Mouse (Mus musculus): ENCODE results near the gene Rims4. TPM values are rescaled to one million over a fixed set of nuclear protein-coding genes. Genes with fewer than 3 reads are reported as not detected.
A peak's percentile ranks its signal among the peaks of the same experiment; 100 is the strongest.

Gene Rims4
- total RNA-seq (2022): 100 to 1,000 TPM in 2 of 4 experiments, 10 to 100 TPM in 2; 85.0 to 169 (median 121) TPM

DNA sequence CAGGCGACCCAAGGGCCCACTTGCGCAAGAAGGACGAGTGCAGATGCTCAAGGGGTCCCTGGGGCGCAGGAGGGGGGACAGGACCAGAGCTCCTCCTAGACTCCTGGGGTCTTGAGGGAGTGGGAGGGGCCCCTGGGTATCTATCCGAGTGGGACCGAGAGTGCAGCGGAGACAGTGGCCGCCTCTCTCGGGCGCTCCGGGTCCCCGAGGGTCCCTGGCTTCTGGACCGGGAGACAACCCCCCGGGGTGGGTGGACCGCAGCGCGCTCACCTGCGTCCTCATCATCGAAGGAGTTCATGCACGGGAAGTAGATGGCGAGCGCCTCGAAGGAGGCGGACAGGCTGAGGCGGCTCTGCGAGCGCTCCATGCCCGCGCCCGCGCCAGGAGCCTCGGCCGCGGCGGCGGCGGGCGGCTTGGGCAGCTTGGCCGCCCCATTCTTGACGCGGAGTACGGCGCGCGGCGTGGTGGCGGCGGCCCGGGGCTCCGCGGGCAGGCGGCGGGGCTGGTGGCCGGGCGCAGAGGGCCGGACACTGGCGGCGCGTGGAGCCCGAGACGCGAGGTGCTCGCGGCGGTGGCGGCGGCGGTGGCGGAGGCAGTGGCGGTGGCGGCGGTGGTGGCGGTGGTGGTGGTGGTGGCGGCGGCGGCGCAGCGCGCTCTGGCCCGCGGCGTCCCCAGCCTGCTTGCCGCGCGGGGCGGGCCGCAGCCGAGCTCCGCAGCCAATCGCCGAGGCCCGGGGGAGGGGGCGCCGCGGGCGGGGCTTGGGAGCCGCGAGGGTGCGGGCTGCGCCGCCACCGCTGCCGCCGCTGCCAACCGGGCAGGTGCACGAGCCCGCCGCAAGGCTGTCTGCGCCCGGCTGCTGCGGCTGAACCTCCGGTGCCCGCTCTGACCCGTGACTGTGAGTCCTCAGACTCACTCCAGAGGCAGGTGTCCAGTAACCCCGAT lies at the start of gene Rims4:
Gene Rims4 (minus strand): TSS at position 367 of the 942 bp plus-strand sequence.
- DNase-seq: peak; percentile 61

DNA sequence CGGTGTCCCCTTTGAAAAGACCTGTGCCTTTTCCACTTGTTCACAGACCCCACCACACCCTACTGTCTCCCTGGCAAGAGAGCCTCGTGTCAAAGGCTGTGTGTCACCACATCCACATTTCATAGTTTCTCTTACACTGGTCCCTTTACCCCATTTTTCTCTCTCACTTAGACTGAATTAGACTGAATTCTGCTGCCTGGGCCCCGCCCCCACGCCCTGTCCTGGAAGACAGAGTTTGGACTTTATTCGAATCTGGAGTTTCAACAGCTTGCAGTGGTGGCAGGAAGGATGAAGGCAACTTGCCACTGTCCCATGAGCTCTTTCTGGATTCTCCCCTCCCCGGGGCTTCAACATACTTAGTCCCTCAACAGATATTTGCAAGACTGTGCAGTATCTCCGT lies 47.2 kb upstream of the Rims4 start:
- no peak for DNase-seq

DNA sequence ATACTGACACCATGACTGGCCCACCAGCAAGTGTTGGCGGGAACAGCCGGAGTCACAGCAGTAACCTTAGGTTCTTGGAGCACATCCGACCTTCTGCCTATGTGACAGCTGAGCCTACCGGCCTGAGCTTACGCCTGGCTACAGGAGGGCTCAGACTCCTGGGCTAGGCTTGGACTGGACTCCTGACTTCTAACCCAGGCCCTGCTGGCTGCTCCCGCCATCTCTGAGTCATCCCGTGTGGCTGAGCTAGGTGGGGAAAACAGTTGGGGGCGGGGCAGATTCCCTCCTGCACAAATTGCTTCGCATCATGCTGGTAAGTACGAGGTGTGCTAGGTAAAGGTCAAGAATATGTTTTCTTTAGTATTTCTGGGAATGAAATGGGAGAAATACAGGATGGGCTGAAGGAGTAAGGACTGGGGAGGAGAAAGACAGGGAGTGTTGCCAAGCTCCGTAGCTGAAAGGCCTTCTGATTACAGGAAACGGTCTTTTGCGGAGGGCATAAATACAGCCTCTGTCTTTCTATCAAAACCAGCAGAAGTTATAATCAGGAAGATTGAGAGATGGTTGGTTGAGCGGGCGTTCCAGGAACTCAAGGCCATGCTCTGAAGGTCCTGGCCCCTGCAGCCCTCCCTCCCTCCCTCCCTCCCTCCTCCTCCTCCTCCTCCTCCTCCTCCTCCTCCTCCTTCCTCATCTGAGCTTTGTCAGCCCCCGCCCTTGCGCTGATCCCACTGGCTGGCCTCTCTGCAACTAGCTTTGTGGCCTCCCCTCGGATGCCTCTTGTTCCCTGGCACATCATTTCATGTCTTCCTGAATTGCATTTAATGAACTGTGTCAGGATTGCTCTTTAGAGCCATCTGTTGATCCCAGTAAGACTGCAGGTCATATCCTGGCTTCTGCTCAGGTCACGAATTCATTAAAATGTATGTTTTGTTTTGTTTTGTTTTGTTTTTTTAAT lies 46.4 kb upstream of the Rims4 start:
- DNase-seq: peak; percentile 48

DNA sequence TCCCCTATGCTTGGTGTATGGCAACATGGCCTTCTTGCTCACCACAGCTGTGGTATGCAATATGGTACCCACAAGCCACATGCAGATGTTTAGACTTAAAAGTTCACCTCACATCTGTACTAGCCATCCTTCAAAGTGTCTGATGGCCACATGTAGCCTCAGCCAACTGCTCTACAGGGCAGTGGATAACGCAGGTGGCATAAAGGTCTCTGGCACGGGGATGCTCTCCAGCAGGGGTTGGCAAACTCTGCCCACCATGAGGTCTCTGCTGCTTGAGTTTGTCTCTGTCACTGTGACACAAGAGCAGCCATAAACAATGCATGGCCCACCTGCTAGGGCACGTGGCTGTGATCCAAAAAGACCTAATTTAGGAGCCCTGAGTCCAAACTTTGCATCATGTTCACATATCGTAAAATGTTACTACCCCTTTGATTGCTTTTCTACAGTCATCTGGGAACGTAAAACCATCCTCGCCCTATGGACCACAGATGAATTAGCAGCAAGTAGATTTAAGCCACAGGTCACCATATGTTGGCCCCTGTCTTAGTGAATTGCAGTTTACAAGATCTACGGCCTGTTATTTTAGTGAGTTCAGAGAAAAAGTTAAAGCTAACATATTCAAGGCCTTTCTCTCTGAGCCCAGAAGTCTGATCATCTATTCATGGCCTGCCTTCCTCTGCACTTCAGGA lies 35.3 kb upstream of the Rims4 start:
- no peak for DNase-seq

DNA sequence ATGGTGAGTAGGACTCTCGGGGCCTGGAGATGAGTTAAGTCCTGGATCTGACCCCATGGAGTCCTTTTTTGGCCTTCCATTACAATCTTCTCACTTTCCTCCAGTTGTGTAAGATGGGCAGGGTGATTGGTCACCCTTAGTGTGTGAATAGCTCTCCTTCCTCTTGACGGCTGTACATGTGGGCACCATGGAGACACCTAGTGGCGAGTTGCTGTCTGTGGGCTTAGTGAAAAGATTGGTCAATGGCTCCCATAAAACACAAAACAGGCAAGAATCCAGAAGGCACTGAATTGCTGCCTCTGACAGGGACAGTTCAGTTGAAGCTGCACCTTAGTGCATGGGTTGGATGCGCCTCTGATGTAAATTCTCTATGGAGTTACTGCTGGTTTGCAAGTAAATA lies 33.3 kb upstream of the Rims4 start:
- DNase-seq: peak; percentile 77

DNA sequence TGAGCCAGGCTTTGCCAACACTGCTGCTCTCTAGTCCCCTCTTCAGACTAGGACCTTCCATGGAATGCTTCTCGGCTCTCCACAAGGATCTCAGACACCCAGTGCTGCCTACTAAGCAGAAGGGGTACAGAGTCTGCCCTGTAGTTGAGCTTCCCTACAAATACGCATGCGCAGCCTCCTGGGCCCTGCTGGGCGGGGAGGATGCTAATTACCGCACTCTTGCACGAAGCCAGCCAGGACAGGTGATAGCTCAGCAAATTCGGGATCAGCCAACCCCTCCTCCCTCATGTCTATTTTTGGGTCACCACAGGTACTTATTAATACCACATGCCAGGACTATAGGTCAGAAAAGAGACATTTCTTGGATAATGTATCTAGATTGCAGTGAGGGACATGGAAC lies 29.5 kb upstream of the Rims4 start:
- no peak for DNase-seq

DNA sequence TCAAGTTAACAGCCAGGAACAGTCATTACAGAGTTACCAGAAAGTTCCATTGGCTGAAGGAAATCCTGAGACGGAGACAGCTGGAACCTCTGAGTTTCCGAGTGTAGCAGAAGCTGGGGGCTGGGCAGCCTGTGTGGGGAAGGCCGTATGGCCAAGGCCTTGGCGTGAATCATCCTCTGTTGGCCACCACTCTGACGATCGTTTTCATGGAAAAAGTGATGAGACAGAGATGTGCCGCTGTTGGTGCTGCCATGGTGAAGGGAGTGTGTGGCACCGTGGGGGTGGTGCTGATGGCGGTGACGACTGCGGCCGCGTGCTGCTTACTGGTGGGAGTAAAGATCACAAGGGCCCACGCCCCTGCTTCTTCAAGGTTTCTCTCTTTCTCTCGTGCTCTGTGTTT lies 27.7 kb upstream of the Rims4 start:
- peak; percentile 94 for DNase-seq

DNA sequence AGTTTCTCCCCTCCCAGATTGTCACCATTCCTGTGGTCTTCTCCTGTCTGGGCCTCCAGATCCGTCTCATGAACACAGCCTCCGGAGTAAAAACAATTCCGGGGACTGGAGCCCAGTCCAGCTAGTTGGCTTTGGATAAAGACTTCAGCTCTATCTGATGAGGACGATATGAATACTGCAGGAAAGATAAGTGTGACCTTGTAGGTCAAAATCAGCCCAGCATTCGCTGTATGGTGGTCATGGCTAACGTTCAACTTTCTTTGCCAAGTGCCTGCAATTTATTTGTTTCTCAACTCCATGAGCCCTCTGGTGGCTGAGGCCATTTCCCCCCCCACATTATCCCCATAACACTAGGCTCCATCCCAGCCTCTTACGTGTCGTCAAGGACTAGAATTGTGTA lies 26.0 kb upstream of the Rims4 start:
- DNase-seq: peak; percentile 71

DNA sequence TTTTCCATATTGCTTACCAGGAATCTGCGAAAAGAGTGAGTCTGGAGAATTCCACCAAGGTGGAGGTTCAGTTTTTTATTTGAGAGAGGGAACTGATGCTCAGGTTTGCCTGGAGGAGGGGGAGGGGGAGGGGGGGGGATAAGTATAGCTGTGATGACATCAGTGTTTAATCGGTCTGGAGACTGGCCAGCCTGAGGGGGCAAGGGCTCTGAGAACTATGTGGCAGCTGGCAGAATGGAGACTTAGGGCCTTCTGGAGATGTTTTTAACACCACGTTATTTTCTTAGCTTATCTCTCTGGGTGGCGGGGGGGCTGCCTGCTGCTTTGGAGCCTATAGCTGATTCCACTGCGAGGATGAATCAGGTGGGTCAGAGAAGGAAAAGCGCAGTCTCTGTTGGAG lies 24.6 kb upstream of the Rims4 start:
- DNase-seq: no peak

DNA sequence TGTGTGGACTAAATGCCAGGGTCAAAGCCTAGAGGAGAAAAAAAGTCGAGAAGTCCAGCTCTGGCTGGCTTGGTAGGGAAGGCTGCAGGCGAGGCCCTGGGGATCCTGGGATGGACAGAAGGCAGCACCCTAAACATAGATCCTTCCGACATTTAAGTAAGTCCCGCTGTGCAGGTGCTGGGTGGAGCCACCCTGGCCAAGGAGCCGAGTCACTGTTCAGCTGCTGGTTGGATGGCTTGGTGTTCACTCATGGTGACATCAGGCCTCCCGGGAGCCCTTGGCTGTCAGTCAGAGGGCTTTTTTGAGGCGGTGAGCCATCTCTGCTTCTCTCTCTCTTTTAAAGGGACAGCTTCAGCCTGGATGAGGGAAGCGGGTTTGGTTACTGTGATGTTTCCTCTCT lies 21.0 kb upstream of the Rims4 start:
- DNase-seq: peak; percentile 90

DNA sequence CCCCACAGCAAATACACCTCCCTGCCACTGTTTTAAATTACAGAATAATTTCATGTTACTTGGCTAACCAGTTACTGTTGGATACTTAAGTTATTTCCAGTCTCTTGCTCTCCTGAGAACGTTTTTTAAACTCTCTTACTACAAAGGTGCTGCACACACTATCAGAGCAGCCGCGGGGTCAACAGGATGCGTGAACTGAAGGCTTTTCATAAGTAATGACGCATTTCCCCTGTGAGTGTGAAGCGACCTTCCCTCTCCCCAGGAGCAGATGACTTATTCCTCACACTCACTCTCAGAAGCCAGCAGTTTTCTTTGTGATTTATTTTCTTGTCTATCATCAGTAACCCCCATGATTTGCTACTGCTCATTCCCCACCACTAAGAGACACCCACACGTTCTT lies 13.7 kb upstream of the Rims4 start:
- no peak for DNase-seq

DNA sequence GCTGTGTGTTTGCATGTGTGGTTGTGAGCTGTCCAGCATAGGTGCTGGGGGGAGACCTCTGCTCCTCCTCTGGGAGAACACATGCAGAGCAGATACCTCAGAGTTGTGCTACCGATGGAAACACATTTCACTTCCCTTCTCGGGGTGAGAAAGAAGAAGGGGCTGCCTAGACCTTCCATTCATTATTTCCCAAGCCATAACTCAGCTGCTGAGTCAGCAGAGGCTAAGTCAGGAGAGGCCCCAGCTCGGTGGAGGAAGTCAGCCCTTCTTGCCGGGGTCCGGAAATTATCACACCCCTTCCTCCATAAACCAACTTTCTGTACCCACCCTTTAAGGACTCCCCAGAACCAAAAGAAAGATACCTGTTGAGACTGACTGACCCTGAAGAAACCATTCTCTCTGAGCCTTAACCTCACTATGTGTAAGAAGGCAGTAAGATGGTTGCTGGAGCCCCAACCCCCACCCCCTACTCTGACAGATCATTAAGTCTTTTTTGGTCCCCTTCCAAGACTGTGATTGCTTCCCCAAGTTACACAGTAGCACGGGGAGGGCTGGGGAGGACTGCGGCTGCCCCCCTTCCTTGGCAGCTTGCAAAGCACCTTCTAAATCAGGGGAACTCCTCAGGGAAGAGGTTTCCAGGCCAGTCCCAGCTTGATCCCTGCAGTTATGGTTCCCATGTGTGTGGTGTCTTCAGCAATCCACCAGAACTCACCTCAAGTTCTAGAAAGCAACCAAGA lies 10.1 kb upstream of the Rims4 start:
- no peak for DNase-seq

DNA sequence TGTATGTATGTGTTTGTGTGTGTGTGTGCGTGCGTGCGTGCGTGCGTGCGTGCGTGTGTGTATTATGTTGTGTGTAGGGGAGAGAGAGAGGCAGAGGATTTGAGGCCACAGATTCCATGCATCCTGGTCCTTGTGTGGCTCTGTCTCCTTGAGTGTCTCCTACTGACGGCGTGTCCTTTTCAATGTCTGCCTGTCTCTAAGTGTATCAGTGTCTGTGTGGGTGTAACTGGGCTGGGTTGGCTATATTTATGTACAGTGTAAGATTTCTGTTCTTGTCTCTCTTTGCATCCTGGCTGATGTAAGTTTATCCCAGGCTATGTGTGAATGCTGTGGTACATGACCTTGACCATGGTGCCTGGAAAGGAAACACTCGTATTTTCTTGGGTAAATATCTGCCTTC lies 6.6 kb upstream of the Rims4 start:
- no peak for DNase-seq

DNA sequence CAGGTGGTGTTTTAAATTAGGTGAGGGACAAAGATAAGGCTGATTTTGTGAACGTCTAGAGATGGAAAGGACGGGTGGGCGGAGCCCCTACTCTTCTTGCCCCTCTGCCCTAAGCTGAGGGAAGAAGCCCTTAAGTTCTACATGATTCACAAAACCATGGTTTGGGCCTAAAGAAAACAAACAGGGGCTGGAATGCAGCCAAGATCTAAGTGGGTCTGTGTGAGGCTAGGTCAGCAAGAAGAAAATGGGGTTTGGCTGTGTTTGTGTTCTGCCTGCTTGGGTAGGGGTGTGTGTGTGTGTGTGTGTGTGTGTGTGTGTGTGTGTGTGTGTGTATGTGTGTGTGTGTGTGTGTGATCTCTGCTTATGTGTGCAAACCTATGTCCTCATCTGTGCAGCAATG lies 6.0 kb upstream of the Rims4 start:
- no peak for DNase-seq

DNA sequence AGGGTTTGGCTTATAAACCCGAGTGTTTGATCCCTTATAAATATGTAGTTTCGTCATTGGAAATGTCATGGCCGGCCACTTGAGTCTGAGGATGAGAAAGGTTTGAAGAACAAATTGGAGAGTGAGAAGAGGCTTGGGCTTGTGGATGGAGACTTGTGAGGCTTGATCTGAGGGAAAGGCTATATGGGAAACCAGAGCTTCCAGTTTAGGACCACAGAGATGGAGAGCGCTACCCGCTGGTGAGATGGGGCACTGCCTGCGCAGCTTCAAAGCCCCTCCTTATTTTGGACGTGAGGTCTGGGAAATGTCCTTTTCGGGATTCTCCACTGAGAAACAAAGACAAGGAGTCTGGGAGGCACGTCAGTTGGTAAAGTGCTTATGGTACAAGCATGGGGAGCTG lies 4.6 kb upstream of the Rims4 start:
- DNase-seq: no peak

DNA sequence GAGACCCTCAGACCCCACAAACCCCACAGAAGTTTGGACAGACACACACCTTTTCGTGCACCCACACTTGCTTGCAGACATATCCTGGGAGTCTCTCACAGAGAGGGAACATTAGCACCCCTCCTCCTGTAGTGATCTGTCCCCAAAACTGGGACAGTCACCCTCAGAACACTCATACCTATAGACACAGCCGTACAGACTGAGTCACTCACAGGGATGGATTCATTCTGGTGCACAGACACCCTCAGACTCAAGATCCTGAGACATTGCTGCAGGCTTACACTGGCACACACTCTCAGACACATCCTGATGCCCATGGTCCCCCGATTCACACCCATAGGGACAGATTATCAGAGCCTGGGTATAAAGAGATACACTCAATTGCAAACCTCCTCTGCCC lies 1.1 kb upstream of the Rims4 start:
- no peak for DNase-seq

DNA sequence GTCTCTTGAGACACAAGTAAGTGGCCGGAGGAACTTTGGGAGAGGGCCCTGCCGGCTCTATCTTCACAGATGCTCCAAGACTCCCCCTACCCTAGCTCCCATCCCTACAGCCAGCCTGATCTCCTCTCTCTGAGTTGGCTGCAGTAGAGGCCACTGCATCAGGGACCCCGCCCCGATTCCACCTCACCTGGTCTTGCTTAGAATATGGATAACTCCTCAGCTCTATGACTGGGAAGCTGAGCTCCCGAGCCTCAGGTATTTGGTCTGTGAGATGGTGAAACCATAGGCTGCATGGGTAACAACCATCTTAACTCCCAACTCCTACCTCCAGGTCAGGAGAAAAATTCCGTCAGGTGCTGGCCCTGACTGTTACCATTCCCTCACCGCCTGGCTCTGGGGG lies 1.8 kb downstream of the Rims4 start:
- DNase-seq: no peak

DNA sequence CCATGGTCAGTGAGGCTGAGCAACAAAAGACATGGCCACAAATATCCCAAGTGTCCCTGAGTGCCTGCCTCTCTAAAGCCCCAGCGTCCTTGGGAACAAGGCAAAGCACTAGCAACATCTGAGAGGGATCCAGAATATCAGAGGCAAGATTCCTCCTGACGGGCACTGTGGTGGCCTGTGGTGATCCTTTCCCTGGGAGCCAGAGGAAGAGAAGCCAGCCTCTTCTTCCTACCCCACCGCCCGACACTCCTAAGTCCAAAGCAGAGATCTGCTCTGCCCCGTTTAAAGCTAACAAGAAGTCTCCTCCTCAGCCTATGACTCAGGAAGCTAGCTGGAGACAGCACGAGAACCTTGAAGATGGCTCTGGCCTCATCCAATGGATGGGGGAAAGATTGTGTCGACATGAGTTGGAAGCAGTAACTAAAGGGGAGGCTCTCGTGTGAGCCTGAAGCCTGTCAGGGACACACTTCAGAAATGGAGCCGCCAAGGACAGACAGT lies 3.1 kb downstream of the Rims4 start:
- DNase-seq: peak; percentile 75

DNA sequence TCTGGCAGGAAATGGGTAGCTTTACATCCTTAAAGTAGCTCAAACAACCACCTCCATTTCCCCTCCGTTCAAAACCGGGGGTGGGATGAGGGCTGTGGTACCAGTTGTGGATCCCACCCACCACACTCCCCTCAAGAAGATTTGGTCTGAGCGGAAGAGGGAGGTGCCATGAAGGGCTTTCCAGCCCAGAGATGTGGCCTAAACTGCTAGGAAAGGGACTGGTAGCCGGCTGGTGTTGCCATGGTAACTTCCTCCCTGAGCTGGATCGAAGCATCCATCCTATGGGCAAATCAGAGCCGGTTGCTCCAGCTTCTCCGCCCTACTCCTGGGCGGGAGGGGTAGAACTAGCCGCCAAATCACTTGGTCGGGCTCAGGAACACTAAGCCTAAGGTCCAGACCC lies 4.4 kb downstream of the Rims4 start:
- DNase-seq: no peak

DNA sequence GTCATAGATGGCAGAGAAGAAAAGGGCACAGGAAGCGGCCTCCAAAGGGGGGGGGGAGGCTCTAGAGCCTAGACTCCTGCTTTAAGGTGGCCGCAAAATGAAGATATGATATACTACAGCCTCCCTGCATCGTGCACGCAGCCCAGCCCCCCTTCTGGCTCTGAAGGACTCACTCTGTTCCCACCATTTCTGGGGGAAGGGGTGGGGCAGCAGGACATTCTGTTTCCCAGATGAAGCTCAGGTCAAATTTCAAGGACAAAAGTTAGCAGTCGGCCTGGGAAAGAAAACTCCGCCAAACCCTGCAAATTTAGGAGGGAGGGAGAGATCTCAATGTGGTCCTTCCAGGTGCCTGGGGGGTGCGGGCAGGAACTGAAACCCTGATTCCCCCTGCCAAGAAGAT lies 4.8 kb downstream of the Rims4 start:
- DNase-seq: no peak

DNA sequence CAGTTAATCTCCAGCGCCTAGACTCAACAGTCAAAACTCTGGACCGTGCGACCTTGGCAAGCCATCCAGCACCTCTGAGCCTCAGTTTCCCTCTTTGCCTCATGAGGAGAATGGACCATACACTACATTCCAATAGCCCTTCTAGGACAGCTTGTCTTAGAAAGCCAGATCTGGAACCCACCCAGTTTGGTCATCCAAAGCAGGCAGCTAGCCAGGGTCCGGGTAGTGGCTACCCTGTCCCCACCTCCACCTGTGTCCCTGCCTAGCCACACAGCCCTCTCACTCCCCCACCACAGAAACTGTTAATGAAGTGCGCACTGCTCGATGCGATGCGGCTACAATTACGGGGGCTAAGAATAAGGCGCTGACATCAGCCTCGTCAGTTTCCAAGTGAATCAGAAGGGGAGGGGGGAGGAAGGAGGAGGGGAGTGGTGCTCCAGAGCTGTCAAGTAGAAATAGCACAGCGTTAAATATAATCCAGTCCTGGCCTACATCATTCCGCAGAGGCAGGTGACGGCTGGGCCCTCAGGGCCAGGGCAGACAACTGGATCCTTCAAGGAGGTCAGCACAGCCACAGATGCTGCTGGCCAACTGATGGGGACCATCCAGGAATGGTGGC lies 6.5 kb downstream of the Rims4 start:
- no peak for DNase-seq

All from adrenal gland, adult 8-10 months (tissue).